Comparison of ENCODE assay signal across 9 mouse cellular contexts in the genomic region with DNA sequence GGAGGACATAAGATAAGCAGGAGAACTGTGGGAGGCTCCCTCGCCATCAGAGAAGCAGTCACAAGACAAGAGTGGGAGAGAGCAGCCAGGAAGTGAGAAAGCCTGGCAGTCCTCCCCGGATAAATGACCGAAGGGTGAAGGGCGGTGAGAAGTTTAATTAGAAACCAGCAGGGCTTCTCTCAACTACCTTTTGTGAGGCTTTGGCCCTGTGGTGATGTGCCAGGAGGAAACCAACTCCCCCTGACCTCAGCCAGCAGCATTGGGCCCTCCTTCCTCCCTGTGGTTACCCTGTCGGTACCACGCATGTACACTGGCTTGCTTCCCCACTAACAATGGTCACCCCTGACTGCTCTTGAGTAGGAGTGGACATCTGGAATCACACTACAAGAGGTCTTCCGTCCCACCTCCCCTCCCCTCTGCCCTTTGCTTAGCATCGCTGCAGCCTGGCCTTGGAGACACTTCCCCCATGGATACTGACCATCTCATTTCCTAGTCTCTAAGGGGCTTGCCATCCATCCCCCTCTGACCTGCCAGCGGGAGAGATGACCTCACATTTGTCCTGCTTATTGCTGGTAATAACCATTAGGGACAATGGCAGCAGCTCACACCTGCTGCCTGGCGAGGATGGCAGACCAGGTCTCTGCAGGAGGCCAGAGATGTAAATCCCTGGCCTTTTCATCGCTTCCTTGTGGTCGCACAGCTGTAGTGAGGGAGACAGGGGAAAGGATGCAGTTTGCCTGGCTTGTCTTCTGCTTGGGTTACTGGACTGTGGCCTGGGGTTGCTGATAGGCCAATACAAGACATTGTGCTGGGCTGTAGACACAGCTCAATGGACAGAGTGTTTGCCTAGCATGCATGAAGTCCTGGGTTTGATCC.
DNase-seq lines count a peak whose midpoint lies in the region; ATAC-seq and TF ChIP-seq lines count a peak whose summit lies in the region.
"Had no signal": no experiment of that assay in that cellular context is flagged by ENCODE, and none has a peak within 500 bp of the region (broad histone marks: within the 10 kb centered on the region; RNA-seq: fewer than 3 reads in every experiment).

No protein-coding gene starts in this region.

- H3K9ac ChIP-seq in forebrain, embryonic 12.5 days, result peak overlapping the region; percentile 22; the same call in 1 of the 2 replicates
- no peak overlapping the region for H3K9ac ChIP-seq in kidney, postnatal 0 days (ENCODE audit: low read depth, low read length)
- H3K9ac ChIP-seq in neural tube, embryonic 13.5 days, result peak overlapping the region; percentile 53

- no peak for ATAC-seq in forebrain, embryonic 12.5 days (ENCODE audit: low FRiP score)
- peak; percentile 83 for ATAC-seq in kidney, postnatal 0 days (replicated peaks; ENCODE audit: low FRiP score, low read depth)
- no peak for ATAC-seq in neural tube, embryonic 13.5 days (ENCODE audit: low read depth)
- ATAC-seq: Patski had no signal

- peaks cover 56% of the 10 kb centered on the region for H3K4me1 ChIP-seq in forebrain, embryonic 12.5 days
- peaks cover 26% of the 10 kb centered on the region for H3K4me1 ChIP-seq in kidney, postnatal 0 days (replicated peaks; ENCODE audit: insufficient read depth, low read length)
- H3K4me1 ChIP-seq in neural tube, embryonic 13.5 days (replicated peaks), result peaks cover 90% of the 10 kb centered on the region

- WGBS in forebrain, embryonic 12.5 days, result 20% methylated on average over 12 of the region's 12 CpGs
- WGBS in kidney, postnatal 0 days, result 26% methylated on average over 12 of the region's 12 CpGs
- 13% methylated on average over 12 of the region's 12 CpGs for WGBS in neural tube, embryonic 13.5 days

- H3K9me3 ChIP-seq in forebrain, embryonic 12.5 days, result no peaks in the 10 kb centered on the region
- no peaks in the 10 kb centered on the region for H3K9me3 ChIP-seq in kidney, postnatal 0 days (replicated peaks; ENCODE audit: low read length)
- no peaks in the 10 kb centered on the region for H3K9me3 ChIP-seq in neural tube, embryonic 13.5 days

- no peak for TF ChIP-seq CTCF in kidney, postnatal 0 days (IDR thresholded peaks at IDR 0.05; ENCODE audit: low read depth)
- TF ChIP-seq CTCF in gastrocnemius, adult 2 months (IDR thresholded peaks at IDR 0.05), result no peak

- no peak overlapping the region for H3K4me3 ChIP-seq in forebrain, embryonic 12.5 days (replicated peaks)
- no peak overlapping the region for H3K4me3 ChIP-seq in kidney, postnatal 0 days (replicated peaks; ENCODE audit: low read depth, low read length)
- H3K4me3 ChIP-seq in neural tube, embryonic 13.5 days, result no peak overlapping the region
- H3K4me3 ChIP-seq in gastrocnemius, adult 2 months, result no peak overlapping the region

- peak overlapping the region; percentile 82 for H3K27ac ChIP-seq in forebrain, embryonic 12.5 days
- no peak overlapping the region for H3K27ac ChIP-seq in kidney, postnatal 0 days
- H3K27ac ChIP-seq in neural tube, embryonic 13.5 days (replicated peaks), result peak overlapping the region; percentile 83
- no peak overlapping the region for H3K27ac ChIP-seq in gastrocnemius, adult 2 months

- intact Hi-C loops in heart, postnatal 14 days (cut with DNase I), result no loop called here
- intact Hi-C loops in gastrocnemius, adult 2 months (cut with DNase I), result no loop called here

- peak; percentile 15 to 20 for DNase-seq in heart, postnatal 14 days
- DNase-seq in kidney, postnatal 0 days (ENCODE audit: low spot score), result peak; percentile 88
- no peak for DNase-seq in gastrocnemius, adult 2 months
- no peak for DNase-seq in layer of hippocampus, postnatal 10 days (ENCODE audit: low spot score in 2 of 2)
- no peak for DNase-seq in layer of hippocampus, adult 9-11 months
- DNase-seq: cerebellum, adult 8-10 months had no signal

- peaks cover 40% of the 10 kb centered on the region for H3K27me3 ChIP-seq in forebrain, embryonic 12.5 days
- H3K27me3 ChIP-seq in kidney, postnatal 0 days (ENCODE audit: insufficient read depth, low read length), result no peaks in the 10 kb centered on the region
- H3K27me3 ChIP-seq in neural tube, embryonic 13.5 days, result peaks cover 18% of the 10 kb centered on the region
- H3K27me3 ChIP-seq: Patski had no signal

- no peak overlapping the region for H3K4me2 ChIP-seq in forebrain, embryonic 12.5 days
- no peak overlapping the region for H3K4me2 ChIP-seq in kidney, postnatal 0 days (ENCODE audit: low read length)
- H3K4me2 ChIP-seq in neural tube, embryonic 13.5 days, result peak overlapping the region; percentile 45

- H3K36me3 ChIP-seq in forebrain, embryonic 12.5 days (replicated peaks), result no peaks in the 10 kb centered on the region
- H3K36me3 ChIP-seq in kidney, postnatal 0 days (ENCODE audit: insufficient read depth, low read length), result no peaks in the 10 kb centered on the region
- H3K36me3 ChIP-seq in neural tube, embryonic 13.5 days, result no peaks in the 10 kb centered on the region

Comparison
In these comparisons a context has a peak if more than half of its experiments do, and no peak if none do; other contexts are left out.
1. H3K27ac ChIP-seq: peak in forebrain, embryonic 12.5 days (single experiment) and neural tube, embryonic 13.5 days (single experiment); none in kidney, postnatal 0 days (single experiment) and gastrocnemius, adult 2 months (single experiment).
2. DNase-seq: peak in heart, postnatal 14 days (2 of 2) and kidney, postnatal 0 days (single experiment); none in gastrocnemius, adult 2 months (single experiment), layer of hippocampus, postnatal 10 days (0 of 2) and layer of hippocampus, adult 9-11 months (single experiment).